Mouse (Mus musculus) small intestine, adult 2 months (tissue): ENCODE results near the gene Pkig.

ENCODE experiments used
- CTCF ChIP-seq: fragments of 200-500 bp; IDR thresholded peaks from 2 replicates; pipeline ENCODE4 v1.5.1; 2012; ENCODE audit warnings: low read depth, mild to moderate bottlenecking, control low read depth, inconsistent platforms, low read length, moderate library complexity, mixed read lengths; ENCODE audit not compliant: insufficient replicate concordance, insufficient read length; ENCODE audit errors: extremely low read depth
- POLR2A ChIP-seq: fragments of 200-500 bp; IDR thresholded peaks from 2 replicates; pipeline ENCODE4 v1.6.1; 2012; ENCODE audit warnings: low read depth, mild to moderate bottlenecking, control low read depth, inconsistent platforms, low read length, moderate library complexity

GRCm38 (mm10) chr2:163742656-163743055 lies 84.5 kb downstream of the Pkig start:
- no peak for TF ChIP-seq POLR2A
- no peak for TF ChIP-seq CTCF
